Mouse (Mus musculus) C2C12 (cell line): ENCODE measurements around the gene Dmd.

Experiments
- CEBPB ChIP-seq: IDR thresholded peaks from one replicate; pipeline ENCODE4 v1.6.1; 2011; ENCODE audit warnings: low read depth, mild to moderate bottlenecking, control low read depth, moderate library complexity
- CTCF ChIP-seq: IDR thresholded peaks from one replicate; pipeline ENCODE4 v1.5.1; 2011; ENCODE audit not compliant: control insufficient read depth, insufficient read depth, insufficient read length
- MAX ChIP-seq: IDR thresholded peaks from one replicate; pipeline ENCODE4 v1.6.1; 2011; ENCODE audit warnings: mild to moderate bottlenecking, control low read depth
- MYOD1 ChIP-seq: IDR thresholded peaks from one replicate; pipeline ENCODE4 v1.6.1; 2011; ENCODE audit warnings: low read depth; ENCODE audit not compliant: control insufficient read depth, insufficient read length
- USF1 ChIP-seq: IDR thresholded peaks from one replicate; pipeline ENCODE4 v1.6.1; 2011; ENCODE audit warnings: low read depth, mild to moderate bottlenecking, control low read depth, moderate library complexity

DNA sequence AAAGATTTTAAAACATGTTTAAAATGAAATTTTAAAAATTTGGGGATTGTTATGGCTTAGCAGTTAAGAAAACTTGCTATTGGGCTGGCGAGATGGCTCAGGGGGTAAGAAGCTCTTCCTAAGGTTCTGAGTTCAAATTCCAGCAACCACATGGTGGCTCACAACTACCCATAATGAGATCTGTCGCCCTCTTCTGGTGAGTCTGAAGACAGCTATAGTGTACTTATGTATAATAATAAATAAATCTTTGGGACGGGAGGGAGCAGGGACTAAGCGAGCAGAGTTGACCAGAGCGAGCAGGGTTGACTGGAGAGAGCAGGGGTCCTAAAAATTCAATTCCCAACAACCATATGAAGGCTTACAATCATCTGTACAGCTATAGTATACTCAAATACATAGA, 2188.6 kb downstream of the Dmd start:
- TF ChIP-seq CTCF (no peak), MYOD1 (no peak), MAX (no peak), USF1 (no peak), CEBPB (no peak)
